Mouse (Mus musculus): ENCODE results near the gene Nedd4. TPM values are rescaled to one million over a fixed set of nuclear protein-coding genes. Genes with fewer than 3 reads are reported as not detected.

Gene Nedd4
- polyA plus RNA-seq, 1 experiment, result 248 TPM

DNA sequence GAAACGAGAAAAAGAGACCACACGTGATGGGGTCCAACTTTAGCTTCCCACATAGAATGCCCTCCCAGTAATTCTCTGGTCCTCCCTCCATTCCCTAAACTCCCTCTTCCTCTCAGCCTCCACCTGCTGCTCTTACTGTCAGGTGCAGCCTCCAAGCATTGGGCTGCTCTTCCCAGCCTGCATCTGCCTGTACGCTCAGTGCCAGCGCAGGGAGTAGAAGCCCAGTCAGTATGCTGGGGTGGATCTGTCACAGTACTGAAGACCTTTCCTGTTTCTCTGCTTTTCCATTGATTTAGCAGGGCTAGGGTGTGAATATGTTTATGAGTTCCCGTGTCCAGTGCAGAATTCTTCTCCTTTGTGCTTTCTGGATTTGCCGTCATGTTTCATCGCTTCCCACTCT is 54.1 kb downstream of the Nedd4 start:
- Histone ChIP-seq H3K4me1 (ENCODE audit: control insufficient read depth, insufficient read depth, low read length) (peaks cover 11% of the 10 kb centered on the region), H3K27me3 (ENCODE audit: control insufficient read depth, insufficient read depth, low read length) (no peaks in the 10 kb centered on the region), H3K4me3 (replicated peaks; ENCODE audit: insufficient read depth, low read depth, low read length) (no peak overlapping the region), H3K27ac (ENCODE audit: insufficient read depth, low read length) (no peak overlapping the region)
- TF ChIP-seq CTCF (IDR thresholded peaks at IDR 0.05; ENCODE audit: borderline replicate concordance, insufficient read depth, low read depth, low read length), result no peak
- no peak for TF ChIP-seq POLR2A (IDR thresholded peaks at IDR 0.05; ENCODE audit: borderline replicate concordance, insufficient read depth, low read length)
- 75% methylated on average over 7 of the region's 7 CpGs for WGBS
- DNase-seq, result peak in 1 of 2 experiments; percentile 33

DNA sequence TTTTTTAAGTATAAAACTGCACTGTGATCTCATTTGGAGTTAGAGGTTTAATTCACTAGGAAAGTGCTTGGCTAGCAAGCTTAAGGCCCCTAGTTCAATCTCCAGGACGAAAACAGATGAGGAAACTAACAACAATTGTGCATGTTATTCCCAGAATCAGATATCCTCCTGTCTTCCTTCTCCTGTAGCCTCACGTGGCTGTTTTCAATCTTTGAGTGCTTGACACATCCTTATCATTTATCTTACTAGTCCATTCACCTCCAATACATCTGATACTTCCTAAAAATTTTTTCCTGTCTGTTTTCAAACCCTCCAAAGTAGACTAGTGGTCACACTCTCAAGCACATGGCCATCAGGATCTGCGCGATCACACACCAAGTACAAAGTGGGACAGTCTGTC is 57.0 kb downstream of the Nedd4 start:
- H3K27ac ChIP-seq (ENCODE audit: insufficient read depth, low read length), result no peak overlapping the region
- no peak for TF ChIP-seq CTCF (IDR thresholded peaks at IDR 0.05; ENCODE audit: borderline replicate concordance, insufficient read depth, low read depth, low read length)
- no peak for TF ChIP-seq POLR2A (IDR thresholded peaks at IDR 0.05; ENCODE audit: borderline replicate concordance, insufficient read depth, low read length)
- WGBS, result 94% methylated on average over 4 of the region's 4 CpGs
- DNase-seq, result no peak
- peaks cover 9% of the 10 kb centered on the region for H3K4me1 ChIP-seq (ENCODE audit: control insufficient read depth, insufficient read depth, low read length)
- no peaks in the 10 kb centered on the region for H3K27me3 ChIP-seq (ENCODE audit: control insufficient read depth, insufficient read depth, low read length)
- no peak overlapping the region for H3K4me3 ChIP-seq (replicated peaks; ENCODE audit: insufficient read depth, low read depth, low read length)

DNA sequence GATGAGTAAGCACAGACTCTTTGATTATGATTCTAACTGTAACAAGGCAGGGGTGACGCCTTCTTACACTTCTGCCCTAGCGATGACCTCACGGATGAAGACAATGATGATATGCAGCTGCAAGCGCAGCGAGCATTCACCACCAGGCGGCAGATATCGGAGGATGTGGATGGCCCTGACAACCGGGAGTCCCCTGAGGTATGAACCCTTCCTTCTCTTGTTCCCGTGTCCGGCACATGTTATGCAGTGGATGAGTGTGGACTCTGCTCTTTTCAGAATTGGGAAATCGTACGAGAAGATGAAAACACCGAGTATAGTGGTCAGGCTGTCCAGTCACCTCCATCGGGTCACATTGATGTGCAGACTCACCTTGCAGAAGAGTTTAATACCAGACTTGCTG is 59.1 kb downstream of the Nedd4 start:
- 84% methylated on average over 14 of the region's 14 CpGs for WGBS
- H3K4me1 ChIP-seq (ENCODE audit: control insufficient read depth, insufficient read depth, low read length), result peaks cover 3% of the 10 kb centered on the region; the same call in 1 of the 2 replicates
- no peak for DNase-seq
- TF ChIP-seq CTCF (IDR thresholded peaks at IDR 0.05; ENCODE audit: borderline replicate concordance, insufficient read depth, low read depth, low read length) (no peak), POLR2A (IDR thresholded peaks at IDR 0.05; ENCODE audit: borderline replicate concordance, insufficient read depth, low read length) (no peak)
- no peaks in the 10 kb centered on the region for H3K27me3 ChIP-seq (ENCODE audit: control insufficient read depth, insufficient read depth, low read length)
- H3K4me3 ChIP-seq (replicated peaks; ENCODE audit: insufficient read depth, low read depth, low read length), result no peak overlapping the region
- H3K27ac ChIP-seq (ENCODE audit: insufficient read depth, low read length), result no peak overlapping the region

DNA sequence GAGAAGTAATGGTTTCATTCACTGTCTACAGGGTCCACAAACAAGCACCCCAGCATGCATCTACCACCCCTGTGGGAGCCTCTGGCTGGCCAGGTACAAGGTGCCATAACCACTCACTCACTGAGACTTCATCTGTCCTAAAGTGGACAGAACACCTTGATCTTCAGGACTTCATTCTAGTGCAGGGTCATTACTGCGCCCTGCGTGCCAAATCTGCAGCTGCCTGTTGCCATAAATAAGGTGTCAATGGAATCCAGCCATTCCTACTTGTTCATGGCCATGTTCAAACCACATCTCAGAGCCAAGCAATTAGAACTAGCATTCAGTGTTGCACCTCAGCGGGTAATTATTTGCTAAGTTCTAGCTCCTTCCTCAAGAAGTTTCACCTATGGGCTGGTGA is 60.5 kb downstream of the Nedd4 start:
- TF ChIP-seq CTCF (IDR thresholded peaks at IDR 0.05; ENCODE audit: borderline replicate concordance, insufficient read depth, low read depth, low read length) (no peak), POLR2A (IDR thresholded peaks at IDR 0.05; ENCODE audit: borderline replicate concordance, insufficient read depth, low read length) (no peak)
- Histone ChIP-seq H3K4me3 (replicated peaks; ENCODE audit: insufficient read depth, low read depth, low read length) (no peak overlapping the region), H3K4me1 (ENCODE audit: control insufficient read depth, insufficient read depth, low read length) (no peaks in the 10 kb centered on the region), H3K27me3 (ENCODE audit: control insufficient read depth, insufficient read depth, low read length) (no peaks in the 10 kb centered on the region), H3K27ac (ENCODE audit: insufficient read depth, low read length) (no peak overlapping the region)
- no peak for DNase-seq
- WGBS, result 97% methylated on average over 3 of the region's 3 CpGs

DNA sequence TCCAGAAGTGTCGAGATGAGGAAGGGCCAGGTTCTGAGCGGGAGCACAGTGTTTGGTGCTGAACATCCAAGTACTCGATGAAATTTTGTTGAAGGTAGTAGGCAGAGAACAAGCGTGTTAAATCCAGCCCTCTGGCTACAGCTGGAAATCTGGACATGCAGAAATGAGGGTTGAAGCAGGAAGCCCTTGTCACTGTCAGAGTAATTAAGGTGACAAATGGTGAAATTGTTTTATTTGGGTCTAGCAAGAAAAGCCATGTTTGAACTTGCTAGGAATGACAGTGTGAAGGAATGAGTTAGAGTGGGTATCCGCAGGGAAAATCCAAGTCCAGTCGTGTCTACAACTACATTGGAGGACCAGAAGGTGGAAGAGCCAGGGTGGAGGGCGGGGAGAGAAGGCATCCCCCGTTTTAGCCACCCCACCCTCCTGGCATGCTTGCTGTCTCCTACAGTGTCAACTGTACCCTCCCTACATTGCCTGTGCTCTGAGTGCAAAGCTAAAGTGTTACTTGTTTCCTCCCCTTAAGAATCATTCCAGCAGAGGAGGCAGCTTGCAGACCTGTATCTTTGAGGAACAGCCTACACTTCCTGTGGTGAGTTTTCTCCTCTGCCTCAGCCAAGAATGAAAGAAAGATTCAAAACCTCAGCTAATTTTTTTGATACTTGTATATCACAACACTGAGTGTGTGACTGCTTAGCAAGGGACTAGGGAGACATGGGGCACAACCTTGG is 62.5 kb downstream of the Nedd4 start:
- WGBS, result 69% methylated on average over 8 of the region's 8 CpGs
- Histone ChIP-seq H3K4me1 (ENCODE audit: control insufficient read depth, insufficient read depth, low read length) (no peaks in the 10 kb centered on the region), H3K27me3 (ENCODE audit: control insufficient read depth, insufficient read depth, low read length) (no peaks in the 10 kb centered on the region), H3K27ac (ENCODE audit: insufficient read depth, low read length) (no peak overlapping the region), H3K4me3 (replicated peaks; ENCODE audit: insufficient read depth, low read depth, low read length) (no peak overlapping the region)
- TF ChIP-seq CTCF (IDR thresholded peaks at IDR 0.05; ENCODE audit: borderline replicate concordance, insufficient read depth, low read depth, low read length) (no peak), POLR2A (IDR thresholded peaks at IDR 0.05; ENCODE audit: borderline replicate concordance, insufficient read depth, low read length) (no peak)
- DNase-seq, result no peak

DNA sequence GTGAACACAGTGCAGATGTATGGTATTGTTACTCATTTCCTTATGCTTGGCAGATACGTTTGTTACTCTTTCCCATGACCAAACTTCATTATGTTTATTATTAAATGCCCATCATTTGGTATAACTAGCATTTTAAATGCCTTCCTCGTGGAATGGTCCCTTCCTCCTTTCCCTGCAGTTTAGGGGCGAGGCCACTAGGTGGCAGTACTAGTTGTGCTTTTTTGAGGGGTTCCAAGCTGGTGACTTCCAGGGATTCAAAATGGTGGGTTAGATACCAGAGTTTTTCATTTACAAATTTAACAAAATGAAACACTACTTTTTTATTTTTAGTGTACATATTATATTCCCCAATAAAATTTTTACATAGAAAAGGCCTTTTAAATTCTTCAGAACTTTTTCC is 71.8 kb downstream of the Nedd4 start:
- Histone ChIP-seq H3K27me3 (ENCODE audit: control insufficient read depth, insufficient read depth, low read length) (no peaks in the 10 kb centered on the region), H3K27ac (ENCODE audit: insufficient read depth, low read length) (no peak overlapping the region), H3K4me3 (replicated peaks; ENCODE audit: insufficient read depth, low read depth, low read length) (no peak overlapping the region), H3K4me1 (ENCODE audit: control insufficient read depth, insufficient read depth, low read length) (no peaks in the 10 kb centered on the region)
- peak; percentile 47 to 62 for DNase-seq
- WGBS, result 34% methylated on average over 3 of the region's 3 CpGs
- TF ChIP-seq POLR2A (IDR thresholded peaks at IDR 0.05; ENCODE audit: borderline replicate concordance, insufficient read depth, low read length) (no peak), CTCF (IDR thresholded peaks at IDR 0.05; ENCODE audit: borderline replicate concordance, insufficient read depth, low read depth, low read length) (peak; percentile 74; the same call in 1 of the 2 replicates)

DNA sequence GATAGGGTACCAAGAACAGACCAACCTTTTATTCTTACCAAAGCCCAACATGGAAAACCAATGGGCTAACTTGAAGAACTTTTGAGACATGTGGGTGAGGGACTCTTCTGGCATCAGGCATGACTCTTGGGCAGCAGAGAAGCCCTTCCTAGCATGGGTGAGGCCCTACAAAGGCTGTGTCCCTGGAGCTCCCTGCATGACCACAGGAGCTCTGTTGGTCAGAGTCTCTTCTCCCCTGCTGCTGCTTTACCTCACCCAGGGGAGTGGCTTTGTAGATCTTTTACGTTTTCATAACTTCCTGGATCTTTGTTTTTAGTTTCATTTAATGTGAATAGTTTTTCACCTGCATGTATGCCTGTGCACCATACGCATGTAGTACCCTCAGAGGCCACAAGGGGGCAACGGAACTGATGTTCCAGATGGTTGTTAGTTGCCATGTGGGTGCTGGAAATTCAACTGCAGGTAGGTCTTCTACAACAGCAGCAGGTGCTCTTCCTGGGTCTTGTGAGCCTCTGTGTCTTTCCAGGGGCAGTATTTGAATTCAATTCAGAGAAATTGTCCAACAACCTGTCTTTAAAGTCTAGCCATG is 73.8 kb downstream of the Nedd4 start:
- WGBS, result 67% methylated on average over 3 of the region's 3 CpGs
- no peak for TF ChIP-seq POLR2A (IDR thresholded peaks at IDR 0.05; ENCODE audit: borderline replicate concordance, insufficient read depth, low read length)
- TF ChIP-seq CTCF (IDR thresholded peaks at IDR 0.05; ENCODE audit: borderline replicate concordance, insufficient read depth, low read depth, low read length), result peak; percentile 48; the same call in 1 of the 2 replicates
- peak in 1 of 2 experiments; percentile 33 for DNase-seq
- no peaks in the 10 kb centered on the region for H3K27me3 ChIP-seq (ENCODE audit: control insufficient read depth, insufficient read depth, low read length)
- no peaks in the 10 kb centered on the region for H3K4me1 ChIP-seq (ENCODE audit: control insufficient read depth, insufficient read depth, low read length)
- no peak overlapping the region for H3K27ac ChIP-seq (ENCODE audit: insufficient read depth, low read length)
- no peak overlapping the region for H3K4me3 ChIP-seq (replicated peaks; ENCODE audit: insufficient read depth, low read depth, low read length)

DNA sequence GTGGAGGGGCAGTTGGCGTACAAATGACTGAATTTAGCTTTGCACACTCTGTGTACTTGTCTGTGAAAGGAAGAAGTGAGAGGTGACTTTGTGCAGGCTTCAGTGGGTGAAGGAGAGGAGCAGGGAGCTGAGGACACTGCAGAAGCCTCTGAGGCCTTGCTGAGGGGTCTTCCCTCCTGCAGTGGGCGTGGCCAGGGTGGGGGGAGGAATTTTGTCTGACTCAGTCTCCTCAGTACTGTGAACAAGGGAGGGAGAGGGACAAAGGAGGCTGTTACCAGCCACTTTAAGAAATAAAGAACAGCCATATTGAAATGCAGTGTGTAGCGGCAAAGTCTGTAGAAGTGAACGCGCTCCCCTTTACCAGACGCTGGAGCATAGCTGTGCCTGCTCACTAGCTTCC is 79.1 kb downstream of the Nedd4 start:
- 96% methylated on average over 6 of the region's 6 CpGs for WGBS
- Histone ChIP-seq H3K4me3 (replicated peaks; ENCODE audit: insufficient read depth, low read depth, low read length) (no peak overlapping the region), H3K27ac (ENCODE audit: insufficient read depth, low read length) (no peak overlapping the region), H3K4me1 (ENCODE audit: control insufficient read depth, insufficient read depth, low read length) (no peaks in the 10 kb centered on the region), H3K27me3 (ENCODE audit: control insufficient read depth, insufficient read depth, low read length) (no peaks in the 10 kb centered on the region)
- TF ChIP-seq POLR2A (IDR thresholded peaks at IDR 0.05; ENCODE audit: borderline replicate concordance, insufficient read depth, low read length) (no peak), CTCF (IDR thresholded peaks at IDR 0.05; ENCODE audit: borderline replicate concordance, insufficient read depth, low read depth, low read length) (no peak)
- DNase-seq, result no peak
